Mouse (Mus musculus) adrenal gland, postnatal 14 days (tissue): Measurements from ENCODE around the gene Tspan13. TPM values are rescaled to one million over a fixed set of nuclear protein-coding genes. Genes with fewer than 3 reads are reported as not detected.

Experiments used
- DNase-seq: peaks from one replicate; pipeline ENCODE4 v3.0.0; 2021; ENCODE audit warnings: mixed read lengths
- total RNA-seq: library from RNA; stranded (reverse); gene quantifications from 2 replicates; pipeline ENCODE4 v1.2.3, GENCODE M21; 2021

The Tspan13 gene
- total RNA-seq, 1 experiment from 2014 or later, result 27.2 TPM

GRCm38 (mm10) chr12:36032419-36032818 lies 9.9 kb downstream of the Tspan13 start:
- no peak for DNase-seq

GRCm38 (mm10) chr12:36030660-36031363 lies 11.5 kb downstream of the Tspan13 start:
- DNase-seq, result no peak

DNA sequence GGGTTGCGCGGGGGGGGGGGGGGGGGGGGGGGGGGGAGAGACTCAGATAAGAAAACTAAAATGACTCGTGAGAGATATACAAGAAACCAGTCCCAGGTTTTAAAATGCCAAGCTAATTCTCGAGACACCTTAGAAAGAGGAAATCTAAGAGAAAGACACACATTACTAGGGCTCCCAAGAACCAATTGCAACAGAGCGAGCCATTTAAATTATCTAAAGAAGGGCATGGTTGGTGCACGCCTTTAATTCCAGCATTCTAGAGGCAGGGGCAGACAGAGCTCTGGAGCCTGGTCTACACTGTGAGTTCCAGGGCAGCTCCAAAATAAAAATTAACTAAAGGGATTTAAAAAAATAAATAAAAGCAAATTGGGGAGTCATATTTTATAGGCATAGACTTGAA lies 12.6 kb downstream of the Tspan13 start:
- DNase-seq, result no peak

GRCm38 (mm10) chr12:36028968-36029645 lies 13.2 kb downstream of the Tspan13 start:
- no peak for DNase-seq

GRCm38 (mm10) chr12:36027171-36027570 lies 15.1 kb downstream of the Tspan13 start:
- no peak for DNase-seq

DNA sequence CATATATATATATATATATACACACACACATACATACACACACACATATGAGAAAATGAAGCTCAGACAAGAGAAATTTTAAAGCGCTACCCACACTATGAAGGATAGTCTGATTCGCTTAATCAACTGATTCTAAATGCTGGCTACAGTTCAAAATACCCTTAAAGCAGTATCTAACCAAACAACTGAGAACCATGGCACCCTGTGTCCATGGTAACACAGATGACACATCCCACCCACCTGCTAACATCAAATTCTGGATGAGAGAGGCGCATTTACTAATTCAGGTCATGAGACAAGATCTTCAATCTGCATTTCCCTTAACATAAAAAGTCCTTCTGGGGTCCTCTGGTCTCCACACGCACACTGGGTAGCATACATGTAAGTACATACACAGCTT lies 16.2 kb downstream of the Tspan13 start:
- no peak for DNase-seq

GRCm38 (mm10) chr12:36020710-36021109 lies 21.6 kb downstream of the Tspan13 start:
- DNase-seq, result no peak

GRCm38 (mm10) chr12:36020081-36020480 lies 22.2 kb downstream of the Tspan13 start:
- DNase-seq, result no peak

DNA sequence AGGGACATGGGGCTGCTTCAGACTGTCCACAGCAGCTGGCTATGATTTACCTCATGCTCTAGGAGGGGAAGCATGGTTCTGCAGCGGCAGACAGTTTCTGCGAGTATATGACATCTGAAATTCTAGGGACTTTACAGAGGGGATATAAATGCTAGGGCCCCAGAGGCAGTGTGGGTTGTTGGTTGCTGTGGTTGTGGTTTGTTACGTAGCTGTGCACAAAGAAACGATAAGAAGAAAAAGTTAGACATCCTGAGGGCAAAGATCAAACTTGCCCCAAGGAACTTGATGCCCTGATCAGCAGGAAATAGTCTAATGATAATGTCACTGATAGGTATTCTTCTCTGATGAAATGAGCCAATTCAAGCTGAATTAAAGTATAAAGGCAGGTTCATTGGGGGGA lies 22.7 kb downstream of the Tspan13 start:
- DNase-seq, result no peak

DNA sequence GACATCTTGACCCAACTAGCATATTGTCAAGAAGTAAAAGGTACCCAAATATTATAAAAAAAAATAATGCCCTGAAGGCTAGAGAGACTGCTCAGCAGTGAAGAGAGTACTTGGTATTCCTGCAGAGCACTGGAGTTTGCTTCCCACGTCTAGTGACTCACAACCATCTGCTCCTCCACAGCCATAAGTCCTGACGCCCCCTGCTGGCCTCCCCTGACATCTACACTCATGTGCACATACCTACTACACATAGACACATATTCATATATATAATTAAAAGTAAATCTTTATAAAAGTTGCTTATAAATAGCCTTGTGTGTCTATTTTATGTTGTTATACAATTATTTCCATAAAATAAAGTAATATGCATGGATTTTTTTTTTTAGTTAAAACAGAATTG lies 24.5 kb downstream of the Tspan13 start:
- no peak for DNase-seq

DNA sequence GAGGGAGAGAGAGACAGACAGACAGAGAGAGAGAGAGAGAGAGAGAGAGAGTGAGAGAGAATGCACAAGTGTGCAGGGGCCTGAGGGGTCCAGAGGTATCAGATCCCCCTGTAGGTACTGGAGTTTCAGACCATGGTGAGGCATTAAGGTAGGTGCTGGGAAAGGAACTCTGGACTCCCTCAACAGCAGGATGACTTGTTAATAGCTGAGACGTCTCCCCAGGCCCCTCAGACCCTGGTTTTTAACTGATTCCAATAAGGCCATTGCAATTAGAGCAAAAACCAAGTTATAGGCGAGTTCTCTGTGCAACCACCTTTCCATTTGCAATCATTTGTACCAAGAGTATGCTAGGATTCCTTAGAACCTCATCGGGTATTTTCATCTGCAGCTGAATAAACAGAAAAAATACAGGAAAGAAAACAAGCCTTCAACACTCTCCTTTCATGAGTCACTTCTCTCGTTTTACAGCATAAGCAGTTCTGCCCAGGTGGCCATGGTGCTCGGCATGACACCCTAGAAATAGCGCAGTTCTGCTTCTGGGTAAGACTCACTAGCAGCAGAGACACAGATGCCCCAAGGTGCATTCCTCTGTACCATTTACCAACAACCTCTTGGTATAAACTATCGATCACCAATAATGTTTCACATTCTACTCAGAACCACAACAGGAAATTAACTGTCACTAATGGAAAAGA lies 28.9 kb downstream of the Tspan13 start:
- DNase-seq, result no peak

GRCm38 (mm10) chr12:36008364-36009047 lies 33.8 kb downstream of the Tspan13 start:
- no peak for DNase-seq

DNA sequence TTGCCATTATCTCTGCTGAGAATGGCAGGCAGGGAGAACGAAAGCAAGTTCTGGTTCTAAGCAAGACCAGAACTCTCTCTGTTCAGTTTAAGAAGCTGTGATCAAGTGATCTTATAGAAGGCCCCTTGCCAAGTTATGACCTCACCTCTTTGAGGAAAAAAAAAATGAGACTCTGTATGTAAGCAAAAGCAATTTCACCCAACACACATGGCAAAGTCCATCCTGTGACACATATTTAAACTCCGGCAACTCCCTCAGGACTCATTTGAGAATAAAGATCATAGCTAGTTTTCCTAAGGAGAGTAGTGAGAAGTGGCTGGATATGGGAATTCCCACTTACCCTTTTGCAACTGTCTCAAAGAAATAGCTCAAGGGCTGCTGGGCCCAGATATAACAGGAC lies 34.7 kb downstream of the Tspan13 start:
- no peak for DNase-seq

- DNase-seq, result no peak
Observed at GRCm38 (mm10) chr12:36004714-36005113, 37.6 kb downstream of the Tspan13 start.

DNA sequence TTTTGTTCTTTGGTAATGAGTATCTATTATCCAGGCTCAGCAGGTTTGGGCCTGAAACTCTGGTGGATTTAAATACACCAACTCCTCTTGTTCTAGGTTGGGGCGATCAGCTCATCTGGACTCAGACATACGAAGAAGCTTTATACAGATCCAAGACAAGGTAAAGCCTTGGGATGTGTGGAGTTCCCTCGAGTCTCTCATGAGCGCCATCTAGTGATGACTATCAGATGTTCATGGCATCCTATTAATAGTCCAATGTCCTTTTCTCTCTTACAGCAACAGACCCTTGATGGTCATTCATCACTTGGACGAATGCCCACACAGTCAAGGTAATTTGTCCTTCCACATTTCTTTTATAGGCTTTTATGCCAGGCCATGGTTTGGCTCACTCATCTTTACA lies 46.5 kb downstream of the Tspan13 start:
- peak; percentile 14 for DNase-seq

GRCm38 (mm10) chr12:35994098-35994497 lies 48.2 kb downstream of the Tspan13 start:
- no peak for DNase-seq

DNA sequence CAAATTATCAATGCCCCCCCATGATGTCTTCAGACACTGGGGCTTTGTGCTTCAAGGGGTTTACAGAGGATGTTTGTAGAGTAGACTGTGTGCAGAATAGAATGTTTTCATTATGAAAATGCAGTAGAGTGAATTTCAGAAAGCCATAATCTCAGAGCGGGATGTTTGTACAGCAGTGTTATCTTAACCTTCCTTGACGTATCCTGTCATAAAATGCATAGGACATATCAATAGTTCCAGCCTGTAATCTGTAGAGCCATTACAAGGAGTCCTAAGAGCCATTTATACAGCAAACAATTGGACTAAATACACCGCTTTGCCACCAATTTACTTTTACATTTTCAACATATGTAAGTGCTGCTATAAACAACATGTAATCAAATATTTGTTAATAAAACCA lies 48.7 kb downstream of the Tspan13 start:
- no peak for DNase-seq

DNA sequence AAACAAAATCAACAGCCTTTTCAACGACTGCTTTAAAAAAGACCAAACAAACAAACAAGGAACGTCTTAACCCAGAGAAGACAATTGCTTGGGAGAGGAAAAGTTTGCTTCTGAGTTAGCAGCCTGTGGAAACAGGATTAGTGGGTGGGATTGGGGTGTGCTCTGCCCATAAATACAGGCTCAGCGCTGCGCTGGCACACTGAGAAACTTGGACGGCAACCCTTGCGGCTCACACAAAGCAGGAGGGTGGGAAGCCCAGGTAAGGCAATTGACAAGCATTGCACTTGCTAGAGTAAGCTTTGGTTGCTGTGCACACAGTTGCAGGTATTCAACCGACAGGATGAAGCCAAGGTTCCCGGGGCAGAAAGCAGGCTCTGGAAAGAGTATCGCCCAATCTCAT lies 49.6 kb downstream of the Tspan13 start, which contains the start of gene Agr2:
Agr2 (plus strand) TSS at position 197 of the 400 bp plus-strand sequence.
- DNase-seq, result no peak

DNA sequence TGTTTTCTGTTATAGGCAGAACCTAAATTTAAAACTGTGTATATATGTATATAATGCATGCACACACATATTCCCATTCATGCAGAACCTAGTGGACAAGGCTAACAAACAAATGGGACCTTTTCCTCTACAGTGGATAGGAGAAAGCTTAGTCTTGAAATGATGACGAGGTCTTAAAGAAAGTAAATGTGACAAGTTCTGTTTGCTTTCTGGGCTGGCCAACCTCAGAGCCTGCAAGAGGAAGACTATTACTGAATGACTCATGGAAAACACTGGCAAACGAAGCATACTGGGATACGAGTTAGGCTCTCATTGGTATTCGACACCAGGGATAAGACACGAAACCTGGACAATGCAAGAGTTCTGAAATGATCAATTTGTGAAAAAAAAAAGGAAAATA lies 57.6 kb downstream of the Tspan13 start:
- DNase-seq, result no peak

DNA sequence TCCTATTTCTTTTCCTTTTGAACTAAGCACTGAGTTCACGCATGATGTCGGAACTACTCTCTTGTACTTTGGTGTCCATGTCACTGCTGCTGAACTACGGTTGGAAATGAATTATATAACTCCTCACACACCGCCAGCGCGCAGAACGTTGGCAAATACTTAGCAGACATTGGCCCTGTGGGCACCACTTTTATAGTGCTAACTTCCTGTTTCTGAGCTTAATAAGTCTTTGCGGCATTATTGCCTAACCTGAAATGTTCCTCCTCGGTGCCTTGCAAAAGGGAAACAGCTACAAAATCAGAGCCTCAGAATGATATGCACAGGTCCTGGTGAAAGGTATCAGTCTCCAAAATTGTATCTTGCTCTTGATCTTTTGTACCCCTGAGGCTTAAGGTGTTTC lies 58.8 kb downstream of the Tspan13 start:
- no peak for DNase-seq

GRCm38 (mm10) chr12:35981732-35982360 lies 60.5 kb downstream of the Tspan13 start:
- DNase-seq, result no peak

DNA sequence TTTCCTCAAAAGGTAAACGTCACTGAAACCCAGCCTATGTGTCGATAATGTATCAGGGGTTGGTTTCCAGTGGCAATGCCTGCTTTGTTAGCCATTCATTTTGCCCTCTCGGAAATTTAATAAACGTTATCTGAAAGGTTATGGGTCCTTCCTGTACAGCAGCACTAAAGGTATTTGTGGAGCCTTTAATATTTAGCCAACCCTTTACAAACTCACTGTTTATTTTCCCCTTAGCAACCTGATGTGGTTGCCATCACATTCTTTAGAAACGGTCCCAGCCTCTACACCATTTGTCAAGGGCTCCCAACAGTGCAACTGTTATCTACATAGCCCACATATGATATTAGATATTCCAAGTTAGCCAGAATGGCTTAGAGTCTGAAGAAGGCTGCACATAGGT lies 62.7 kb downstream of the Tspan13 start:
- DNase-seq, result no peak
